Mouse (Mus musculus) heart, embryonic 13.5 days (tissue): ENCODE results near the gene Rbms1. TPM values are rescaled to one million over a fixed set of nuclear protein-coding genes. Genes with fewer than 3 reads are reported as not detected.
A peak's percentile ranks its signal among the peaks of the same experiment; 100 is the strongest.

ENCODE experiments used
- ATAC-seq: fragments of 200-750 bp; cut with Nextera tagmentation; 2 replicates; pipeline ENCODE4 v1.8.0; 2017; ENCODE audit warnings: moderate TSS enrichment; ENCODE audit not compliant: insufficient number of reproducible peaks, low FRiP score, low TSS enrichment; ENCODE audit errors: extremely low read depth
- H3K27ac ChIP-seq: fragments of 300-500 bp; sonication (generic); replicated peaks from 2 replicates; pipeline ENCODE4 v1.5.1; 2015; ENCODE audit warnings: moderate library complexity, mild to moderate bottlenecking, inconsistent platforms
- H3K27me3 ChIP-seq: fragments of 300-500 bp; sonication (generic); replicated peaks from 2 replicates; pipeline ENCODE4 v1.6.1; 2015; ENCODE audit warnings: mild to moderate bottlenecking, inconsistent platforms
- H3K36me3 ChIP-seq: fragments of 300-500 bp; sonication (generic); 2 replicates; pipeline ENCODE4 v1.6.1; 2015; ENCODE audit warnings: mild to moderate bottlenecking, inconsistent platforms
- H3K4me1 ChIP-seq: fragments of 300-500 bp; sonication (generic); 2 replicates; pipeline ENCODE4 v1.6.1; 2015; ENCODE audit warnings: inconsistent platforms
- H3K4me2 ChIP-seq: fragments of 300-500 bp; sonication (generic); 2 replicates; pipeline ENCODE4 v1.6.1; 2015; ENCODE audit warnings: inconsistent platforms, mild to moderate bottlenecking, moderate library complexity
- H3K4me3 ChIP-seq: fragments of 300-500 bp; sonication (generic); 2 replicates; pipeline ENCODE4 v1.5.1; 2015; ENCODE audit warnings: moderate library complexity, mild to moderate bottlenecking, inconsistent platforms
- H3K9ac ChIP-seq: fragments of 300-500 bp; sonication (generic); 2 replicates; pipeline ENCODE4 v1.6.1; 2015; ENCODE audit warnings: inconsistent platforms, mild to moderate bottlenecking, moderate library complexity
- H3K9me3 ChIP-seq: fragments of 300-500 bp; sonication (generic); 2 replicates; pipeline ENCODE4 v1.6.1; 2016; ENCODE audit warnings: inconsistent platforms
- WGBS: fragments of 180-500 bp; shearing (Covaris S2); methylation state at CpG from one replicate; pipeline ENCODE4 v1.1.7; 2015; ENCODE audit warnings: mixed read lengths; 5-methylcytosine and 5-hydroxymethylcytosine counted together
- polyA plus RNA-seq: library from polyadenylated mRNA; unstranded; fragments of >200 nt; fragmentation: Nextera tagmentation; extraction: Ambion mirVana; gene quantifications from 2 replicates; pipeline ENCODE4 v1.2.1, GENCODE M21; 2015

The Rbms1 gene
- polyA plus RNA-seq, 1 experiment from 2014 or later, result 89.2 TPM

- peak within 1 kb of the TSS; percentile 20; the same call in 1 of the 2 replicates for H3K4me3 ChIP-seq
- H3K27me3 ChIP-seq, result no peaks in the 10 kb centered on the region
- peak within 1 kb of the TSS; percentile 67 for H3K27ac ChIP-seq
- no peaks in the 10 kb centered on the region for H3K9me3 ChIP-seq
- peak within 1 kb of the TSS; percentile 52 for H3K4me2 ChIP-seq
- H3K9ac ChIP-seq, result no peak within 1 kb of the TSS
- 46% methylated on average over 14 of the region's 14 CpGs for WGBS
- no peaks in the 10 kb centered on the region for H3K36me3 ChIP-seq
- ATAC-seq, result no peak
- H3K4me1 ChIP-seq, result peaks cover 31% of the 10 kb centered on the region
Observed at GRCm38 (mm10) chr2:60722514-60722913, 240.5 kb downstream of the Rbms1 start, which contains the start of gene Itgb6. Gene Itgb6, minus strand, starts transcription at chr2:60722643.

- 25% methylated on average over 5 of the region's 5 CpGs for WGBS
- H3K4me1 ChIP-seq, result peaks cover 31% of the 10 kb centered on the region
- no peaks in the 10 kb centered on the region for H3K27me3 ChIP-seq
- 0 out of 2 replicates have a peak overlapping the region, but pooled peaks have one; percentile 16 for H3K4me2 ChIP-seq
- H3K36me3 ChIP-seq, result no peaks in the 10 kb centered on the region
- H3K27ac ChIP-seq, result peak overlapping the region; percentile 85
- no peak for ATAC-seq
- no peak overlapping the region for H3K9ac ChIP-seq
- H3K9me3 ChIP-seq, result no peaks in the 10 kb centered on the region
- no peak overlapping the region for H3K4me3 ChIP-seq
Observed at GRCm38 (mm10) chr2:60720906-60721305, 242.1 kb downstream of the Rbms1 start.

GRCm38 (mm10) chr2:60720205-60720604 is 242.8 kb downstream of the Rbms1 start:
- no peaks in the 10 kb centered on the region for H3K9me3 ChIP-seq
- no peak overlapping the region for H3K4me2 ChIP-seq
- H3K27ac ChIP-seq, result peak overlapping the region; percentile 85
- H3K4me1 ChIP-seq, result peaks cover 35% of the 10 kb centered on the region
- H3K27me3 ChIP-seq, result no peaks in the 10 kb centered on the region
- H3K4me3 ChIP-seq, result no peak overlapping the region
- H3K9ac ChIP-seq, result peak overlapping the region; percentile 1; the same call in 1 of the 2 replicates
- ATAC-seq, result no peak
- H3K36me3 ChIP-seq, result no peaks in the 10 kb centered on the region
- 50% methylated on average over 8 of the region's 8 CpGs for WGBS

GRCm38 (mm10) chr2:60717348-60717747 is 245.6 kb downstream of the Rbms1 start:
- 59% methylated on average over 13 of the region's 13 CpGs for WGBS
- H3K4me3 ChIP-seq, result peak overlapping the region; percentile 18; the same call in 1 of the 2 replicates
- H3K4me1 ChIP-seq, result peaks cover 46% of the 10 kb centered on the region
- no peaks in the 10 kb centered on the region for H3K9me3 ChIP-seq
- peak overlapping the region; percentile 50 for H3K4me2 ChIP-seq
- no peak overlapping the region for H3K27ac ChIP-seq
- no peak overlapping the region for H3K9ac ChIP-seq
- ATAC-seq, result no peak
- no peaks in the 10 kb centered on the region for H3K36me3 ChIP-seq
- H3K27me3 ChIP-seq, result no peaks in the 10 kb centered on the region

- peaks cover 49% of the 10 kb centered on the region for H3K4me1 ChIP-seq
- H3K27ac ChIP-seq, result no peak overlapping the region
- H3K9ac ChIP-seq, result no peak overlapping the region
- H3K4me3 ChIP-seq, result no peak overlapping the region
- H3K27me3 ChIP-seq, result no peaks in the 10 kb centered on the region
- H3K36me3 ChIP-seq, result no peaks in the 10 kb centered on the region
- no peaks in the 10 kb centered on the region for H3K9me3 ChIP-seq
- ATAC-seq, result no peak
- no peak overlapping the region for H3K4me2 ChIP-seq
Observed at GRCm38 (mm10) chr2:60716549-60716948, 246.4 kb downstream of the Rbms1 start.

- Histone ChIP-seq H3K27me3 (no peaks in the 10 kb centered on the region), H3K9ac (no peak overlapping the region), H3K4me1 (peaks cover 55% of the 10 kb centered on the region), H3K36me3 (no peaks in the 10 kb centered on the region), H3K4me2 (no peak overlapping the region), H3K27ac (no peak overlapping the region), H3K4me3 (no peak overlapping the region), H3K9me3 (no peaks in the 10 kb centered on the region)
- WGBS, result 65% methylated on average over 13 of the region's 13 CpGs
- ATAC-seq, result no peak
Observed at GRCm38 (mm10) chr2:60715771-60716170, 247.2 kb downstream of the Rbms1 start.

- H3K36me3 ChIP-seq, result no peaks in the 10 kb centered on the region
- no peaks in the 10 kb centered on the region for H3K9me3 ChIP-seq
- no peak overlapping the region for H3K4me3 ChIP-seq
- WGBS, result 71% methylated on average over 8 of the region's 8 CpGs
- H3K27me3 ChIP-seq, result no peaks in the 10 kb centered on the region
- no peak overlapping the region for H3K27ac ChIP-seq
- ATAC-seq, result no peak
- H3K9ac ChIP-seq, result no peak overlapping the region
- no peak overlapping the region for H3K4me2 ChIP-seq
- peaks cover 50% of the 10 kb centered on the region for H3K4me1 ChIP-seq
Observed at GRCm38 (mm10) chr2:60714971-60715502, 248.0 kb downstream of the Rbms1 start.

- Histone ChIP-seq H3K9me3 (no peaks in the 10 kb centered on the region), H3K4me1 (peaks cover 46% of the 10 kb centered on the region), H3K4me2 (no peak overlapping the region)
Observed at GRCm38 (mm10) chr2:60714475-60714874, 248.5 kb downstream of the Rbms1 start.

GRCm38 (mm10) chr2:60713857-60714256 is 249.1 kb downstream of the Rbms1 start:
- Histone ChIP-seq H3K4me1 (peaks cover 45% of the 10 kb centered on the region), H3K27ac (no peak overlapping the region), H3K27me3 (no peaks in the 10 kb centered on the region), H3K4me3 (no peak overlapping the region), H3K36me3 (no peaks in the 10 kb centered on the region), H3K4me2 (no peak overlapping the region), H3K9me3 (no peaks in the 10 kb centered on the region), H3K9ac (no peak overlapping the region)
- 71% methylated on average over 8 of the region's 8 CpGs for WGBS
- no peak for ATAC-seq

More at GRCm38 (mm10) chr2:60714475-60714874, 248.5 kb downstream of the Rbms1 start:
- no peak for ATAC-seq
- WGBS, result 68% methylated on average over 7 of the region's 7 CpGs
- no peak overlapping the region for H3K4me3 ChIP-seq
- no peak overlapping the region for H3K9ac ChIP-seq
- H3K27me3 ChIP-seq, result no peaks in the 10 kb centered on the region
- no peaks in the 10 kb centered on the region for H3K36me3 ChIP-seq
- H3K27ac ChIP-seq, result no peak overlapping the region

- WGBS, result 60% methylated on average over 5 of the region's 5 CpGs
- H3K4me3 ChIP-seq, result no peak overlapping the region
- no peak overlapping the region for H3K9ac ChIP-seq
- H3K36me3 ChIP-seq, result no peaks in the 10 kb centered on the region
- no peaks in the 10 kb centered on the region for H3K9me3 ChIP-seq
- no peak overlapping the region for H3K27ac ChIP-seq
- H3K4me1 ChIP-seq, result peaks cover 48% of the 10 kb centered on the region
- no peak for ATAC-seq
- no peak overlapping the region for H3K4me2 ChIP-seq
- H3K27me3 ChIP-seq, result no peaks in the 10 kb centered on the region
Observed at GRCm38 (mm10) chr2:60712891-60713290, 250.1 kb downstream of the Rbms1 start.

- Histone ChIP-seq H3K9ac (no peak overlapping the region), H3K4me3 (no peak overlapping the region), H3K27ac (no peak overlapping the region), H3K27me3 (no peaks in the 10 kb centered on the region), H3K36me3 (no peaks in the 10 kb centered on the region), H3K9me3 (no peaks in the 10 kb centered on the region), H3K4me1 (peaks cover 48% of the 10 kb centered on the region), H3K4me2 (no peak overlapping the region)
- no peak for ATAC-seq
- 70% methylated on average over 6 of the region's 6 CpGs for WGBS
Observed at GRCm38 (mm10) chr2:60712483-60712882, 250.5 kb downstream of the Rbms1 start.
